Mouse (Mus musculus) frontal cortex, postnatal 25 days (tissue): ENCODE measurements around the gene Cdk4.
"Not testable (repeated sequence)": the region's sequence is repeated elsewhere in the genome, so short reads cannot be mapped to it uniquely, and the experiment has no call there.

Experiments used
- DNase-seq, 2 experiments: peaks; one replicate each; pipeline ENCODE4 v3.0.0; 2022; ENCODE audit warnings: low spot score in 2 of 2

Cdk4 gene

DNA sequence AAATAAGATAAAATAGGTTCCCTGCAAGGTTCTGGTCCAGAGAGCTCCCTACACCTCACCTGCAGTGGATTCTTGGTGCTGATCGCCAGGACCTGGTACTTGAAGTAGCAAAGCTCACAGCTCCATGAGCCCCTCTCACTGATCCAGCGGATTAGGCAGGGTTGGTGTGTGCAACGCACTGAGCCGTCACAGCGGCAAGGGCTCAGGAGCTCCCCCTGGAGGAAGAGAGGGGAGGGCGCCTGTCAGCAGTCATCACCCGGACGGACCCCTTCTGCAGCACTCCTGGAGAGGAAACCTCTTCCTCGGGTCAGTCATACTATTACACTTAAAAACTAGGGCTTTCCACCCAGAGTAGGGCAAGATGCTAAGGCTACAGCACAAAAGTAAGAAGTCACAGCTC is 5.2 kb upstream of the Cdk4 start:
- DNase-seq: peak in 1 of 2 experiments; percentile 74

DNA sequence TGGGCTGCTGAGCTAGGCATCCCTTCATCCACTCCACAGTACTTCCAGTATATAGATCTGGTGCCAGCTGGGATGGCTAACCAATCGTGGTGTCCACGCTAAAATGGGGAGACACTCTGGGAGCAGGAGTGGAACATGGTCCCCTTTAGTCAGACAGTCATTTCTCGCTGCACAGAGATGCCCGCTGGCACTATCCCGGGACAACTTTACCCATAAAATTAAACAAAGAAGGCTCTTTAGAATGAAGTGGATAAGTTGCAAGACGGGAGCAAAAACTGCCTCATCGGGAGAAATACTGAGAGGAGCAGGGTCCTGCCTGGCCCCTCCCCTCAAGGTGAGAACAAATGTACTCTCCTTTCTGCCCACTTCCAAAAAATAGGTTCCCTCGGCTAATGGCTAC is 4.6 kb upstream of the Cdk4 start:
- DNase-seq: no peak

DNA sequence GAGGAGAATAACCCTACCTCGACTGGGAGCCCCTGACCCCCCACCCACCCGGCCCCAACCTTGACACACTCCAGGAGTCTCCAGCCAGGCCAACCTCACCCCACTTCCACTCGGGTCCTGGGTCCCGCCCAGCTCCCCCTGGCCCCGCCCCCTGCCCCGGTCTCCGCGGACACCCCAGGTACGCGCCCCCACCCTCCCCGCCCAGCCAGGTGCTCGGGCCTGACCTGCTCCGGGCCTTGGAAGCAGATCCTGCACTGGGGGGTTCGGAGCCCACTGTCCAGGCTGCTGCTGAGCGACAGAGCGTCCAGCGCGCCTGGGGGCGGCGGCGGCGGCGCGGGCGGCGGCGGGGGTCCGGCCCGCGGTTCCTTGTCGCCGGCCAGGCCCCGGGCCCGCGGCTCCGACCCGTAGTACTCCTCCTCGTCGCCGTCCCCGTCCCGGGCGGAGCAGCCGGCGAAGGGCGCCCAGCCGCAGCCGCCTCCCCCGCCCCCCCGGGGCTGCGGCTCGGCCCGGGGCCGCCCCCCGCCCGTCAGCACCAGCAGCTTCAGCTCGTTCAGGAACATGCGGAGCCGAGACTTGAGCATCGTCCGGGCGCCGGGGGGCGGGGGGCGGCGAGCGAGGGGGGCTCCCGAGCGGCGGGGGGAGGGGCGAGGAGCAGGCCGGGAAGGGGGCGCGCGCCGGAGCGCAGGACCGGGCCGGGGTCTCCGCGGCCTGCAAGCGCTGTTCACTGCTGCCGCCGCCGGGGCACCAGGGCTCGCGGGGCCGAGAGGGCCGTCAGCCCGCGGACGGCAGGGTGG is 4.0 kb upstream of the Cdk4 start:
- no peak for DNase-seq

DNA sequence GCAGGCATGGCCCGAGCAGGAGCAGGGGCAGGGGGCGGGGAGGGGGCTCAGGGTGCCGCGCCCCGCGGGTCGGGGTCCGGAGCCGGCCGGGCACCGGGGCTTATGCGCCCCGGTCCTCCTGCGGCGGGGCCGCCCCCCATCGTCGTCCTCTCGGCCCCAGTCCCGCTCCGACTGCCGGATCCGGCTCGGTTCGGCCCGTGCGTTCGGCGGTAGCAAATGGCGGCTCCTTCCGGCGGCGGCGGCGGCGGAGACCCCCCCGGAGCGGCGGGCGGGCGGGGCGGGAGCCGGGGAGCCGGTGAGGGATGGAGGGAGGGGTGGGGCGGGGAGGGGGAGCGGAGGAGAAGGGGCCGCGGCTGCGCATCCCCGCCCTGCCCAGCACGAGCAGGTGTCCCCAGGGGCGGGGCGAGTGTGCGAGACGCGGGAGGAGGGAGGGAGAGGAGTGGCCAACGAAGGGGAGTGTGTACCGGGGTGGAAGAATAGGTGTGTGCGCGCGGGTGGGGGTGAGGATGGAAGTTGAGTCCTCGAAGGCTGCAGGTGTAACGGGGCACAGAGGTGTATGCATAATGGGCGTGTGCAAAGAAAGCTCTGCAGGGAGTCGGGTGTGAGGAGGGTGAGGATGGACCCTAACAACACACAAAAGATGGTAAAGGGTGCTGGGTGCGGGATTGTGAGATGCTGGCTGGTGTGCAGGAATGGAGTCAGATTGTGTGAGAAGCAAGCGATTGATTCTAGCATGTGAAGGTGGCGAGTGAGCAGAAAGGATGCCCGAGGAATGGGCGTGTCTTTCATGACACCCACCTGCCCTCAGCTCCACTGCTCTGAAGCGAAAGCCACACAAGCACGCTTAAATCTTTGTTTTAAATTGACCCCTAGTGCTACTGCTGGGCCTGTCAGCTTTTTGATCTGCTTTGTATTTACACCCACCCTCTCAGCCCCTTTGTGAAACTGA is 3.1 kb upstream of the Cdk4 start, which contains the start of gene March9:
TSS of gene March9 (minus strand) at position 217 of the 949 bp plus-strand sequence.
- DNase-seq: peak in 1 of 2 experiments; percentile 56

DNA sequence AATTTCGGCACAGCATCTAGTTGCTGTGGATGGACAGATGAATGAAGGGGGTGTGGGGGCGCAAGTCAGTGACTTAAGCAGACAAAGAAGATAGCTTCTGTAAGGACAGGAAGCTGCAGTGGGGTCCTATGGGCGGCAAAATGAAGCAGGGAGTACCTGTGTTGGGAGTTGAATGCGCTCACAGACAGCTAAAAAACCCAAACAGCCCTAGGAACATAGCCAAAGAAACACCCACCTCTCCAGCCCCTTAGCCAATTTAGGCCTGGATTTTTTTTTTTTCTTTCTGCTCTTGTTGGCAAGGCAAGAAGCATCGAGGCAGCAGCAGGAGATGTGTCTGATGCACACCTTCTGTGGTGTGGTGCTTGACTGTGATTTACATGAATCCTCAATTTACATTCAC is 2.2 kb upstream of the Cdk4 start:
- no peak for DNase-seq

DNA sequence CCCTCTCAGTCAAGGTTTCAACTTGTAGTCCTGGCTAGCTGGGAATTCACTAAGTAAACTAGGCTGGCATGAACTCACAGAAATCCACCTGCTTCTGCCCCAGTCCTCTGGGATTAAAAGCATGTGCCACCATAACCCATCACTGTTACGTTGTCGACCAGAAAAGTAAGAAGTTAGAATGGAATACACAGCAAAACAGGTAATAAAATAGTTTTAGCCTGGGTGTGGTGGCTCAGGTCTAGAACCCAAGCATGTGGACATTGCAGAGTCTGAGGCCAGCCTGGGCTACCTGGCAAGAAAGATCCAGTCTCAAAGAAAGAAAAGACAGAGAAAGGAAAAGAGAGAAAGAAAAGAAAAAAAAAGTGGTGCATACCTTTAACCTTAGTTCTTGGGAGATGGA is 1.8 kb upstream of the Cdk4 start:
- no peak for DNase-seq

DNA sequence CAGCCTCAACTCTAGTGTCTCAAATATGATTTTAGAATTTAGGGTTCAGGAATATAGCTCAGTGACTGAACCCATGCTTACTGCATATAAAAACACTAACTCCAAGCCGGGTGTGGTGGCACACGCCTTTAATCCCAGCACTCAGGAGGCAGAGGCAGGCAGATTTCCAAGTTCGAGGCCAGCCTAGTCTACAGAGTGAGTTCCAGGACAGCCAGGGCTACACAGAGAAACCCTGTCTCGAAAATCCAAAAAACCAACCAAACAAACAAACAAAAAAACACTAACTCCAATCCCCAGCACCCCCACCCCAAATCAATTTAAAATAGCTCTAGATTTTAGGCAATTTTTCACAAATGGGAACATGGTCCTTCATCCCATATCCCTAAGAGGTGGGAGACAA is 1.2 kb upstream of the Cdk4 start:
- not testable (repeated sequence) for DNase-seq

DNA sequence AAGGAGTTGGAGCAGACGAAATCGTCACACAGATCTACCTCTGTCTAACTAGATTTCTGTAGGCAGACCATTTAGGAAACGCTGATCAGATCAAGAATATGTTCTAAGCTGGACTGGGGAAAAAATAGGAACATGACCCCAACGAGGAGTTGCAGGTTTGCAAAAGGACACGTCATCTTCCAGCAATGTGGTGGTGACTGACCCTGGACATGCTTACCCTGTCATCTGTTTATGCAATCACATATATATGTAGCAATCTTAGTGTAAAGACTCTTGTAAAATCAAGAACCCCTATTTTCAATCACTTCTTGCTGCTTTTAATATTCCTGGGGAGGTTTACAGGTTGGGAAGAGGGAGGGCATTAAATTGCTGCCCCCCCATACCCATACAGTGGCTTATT is 831 bp upstream of the Cdk4 start:
- DNase-seq: no peak

DNA sequence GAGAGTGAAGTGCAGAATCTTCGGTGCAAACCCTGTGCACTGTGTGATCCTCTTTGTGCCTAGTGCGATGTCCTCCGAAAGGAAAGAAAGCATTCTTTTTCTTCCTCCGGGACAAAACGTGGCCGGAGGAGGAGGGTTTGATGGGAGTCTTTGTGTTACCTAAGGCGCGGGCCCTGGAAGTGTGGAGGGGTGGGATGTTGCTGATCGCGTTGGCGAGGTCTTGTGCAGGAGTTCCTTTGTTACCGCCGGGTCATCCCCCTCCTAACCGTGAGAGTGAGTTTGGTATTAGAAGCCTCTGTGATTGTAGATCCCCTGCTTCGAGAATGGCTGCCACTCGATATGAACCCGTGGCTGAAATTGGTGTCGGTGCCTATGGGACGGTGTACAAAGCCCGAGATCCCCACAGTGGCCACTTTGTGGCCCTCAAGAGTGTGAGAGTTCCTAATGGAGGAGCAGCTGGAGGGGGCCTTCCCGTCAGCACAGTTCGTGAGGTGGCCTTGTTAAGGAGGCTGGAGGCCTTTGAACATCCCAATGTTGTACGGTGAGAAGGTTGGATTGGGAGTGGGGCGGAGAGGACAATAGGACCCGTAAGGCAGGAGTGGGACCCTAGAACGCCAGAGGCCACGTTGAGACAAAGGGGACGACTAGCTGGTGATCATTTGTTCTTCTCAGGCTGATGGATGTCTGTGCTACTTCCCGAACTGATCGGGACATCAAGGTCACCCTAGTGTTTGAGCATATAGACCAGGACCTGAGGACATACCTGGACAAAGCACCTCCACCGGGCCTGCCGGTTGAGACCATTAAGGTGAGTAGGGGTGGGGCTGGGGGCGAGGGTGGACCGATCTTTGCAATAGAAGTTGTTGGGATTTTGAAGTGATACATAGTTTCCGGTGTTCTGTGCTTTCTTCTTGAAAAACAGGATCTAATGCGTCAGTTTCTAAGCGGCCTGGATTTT is 858 bp downstream of the Cdk4 start:
- no peak for DNase-seq

DNA sequence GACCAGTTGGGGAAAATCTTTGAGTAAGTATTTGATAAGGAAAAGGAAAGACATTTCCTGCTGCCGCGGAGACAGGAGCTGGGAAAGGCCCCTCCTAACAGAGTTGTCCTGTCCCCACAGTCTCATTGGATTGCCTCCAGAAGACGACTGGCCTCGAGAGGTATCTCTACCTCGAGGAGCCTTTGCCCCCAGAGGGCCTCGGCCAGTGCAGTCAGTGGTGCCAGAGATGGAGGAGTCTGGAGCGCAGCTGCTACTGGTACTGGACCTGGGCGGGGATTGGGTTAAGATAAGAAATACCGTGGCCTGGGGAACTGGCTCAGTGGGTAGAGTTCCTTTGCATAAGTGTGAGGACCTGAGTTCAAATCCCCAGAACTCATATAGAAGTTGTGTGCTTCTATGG is 2.6 kb downstream of the Cdk4 start:
- DNase-seq: no peak

DNA sequence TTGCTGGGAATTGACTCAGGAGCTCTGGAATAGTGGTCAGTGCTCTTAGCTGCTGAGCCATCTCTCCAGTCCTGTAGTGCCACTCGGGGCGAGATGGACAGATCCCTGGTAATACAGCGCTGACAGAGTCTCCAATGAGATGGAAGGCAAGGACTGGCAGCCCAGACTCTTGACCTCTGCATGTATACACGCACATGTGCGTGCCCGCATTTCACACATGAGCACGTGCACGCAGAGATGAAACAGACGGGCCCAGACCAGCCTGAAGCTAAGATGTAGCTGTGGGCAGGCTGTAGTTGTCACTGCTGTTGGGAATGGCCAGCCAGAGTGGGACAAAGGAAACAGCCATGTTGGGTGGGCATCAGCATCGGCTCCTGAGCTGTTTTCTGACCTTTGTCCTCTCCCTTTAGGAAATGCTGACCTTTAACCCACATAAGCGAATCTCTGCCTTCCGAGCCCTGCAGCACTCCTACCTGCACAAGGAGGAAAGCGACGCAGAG is 3.2 kb downstream of the Cdk4 start:
- no peak for DNase-seq

DNA sequence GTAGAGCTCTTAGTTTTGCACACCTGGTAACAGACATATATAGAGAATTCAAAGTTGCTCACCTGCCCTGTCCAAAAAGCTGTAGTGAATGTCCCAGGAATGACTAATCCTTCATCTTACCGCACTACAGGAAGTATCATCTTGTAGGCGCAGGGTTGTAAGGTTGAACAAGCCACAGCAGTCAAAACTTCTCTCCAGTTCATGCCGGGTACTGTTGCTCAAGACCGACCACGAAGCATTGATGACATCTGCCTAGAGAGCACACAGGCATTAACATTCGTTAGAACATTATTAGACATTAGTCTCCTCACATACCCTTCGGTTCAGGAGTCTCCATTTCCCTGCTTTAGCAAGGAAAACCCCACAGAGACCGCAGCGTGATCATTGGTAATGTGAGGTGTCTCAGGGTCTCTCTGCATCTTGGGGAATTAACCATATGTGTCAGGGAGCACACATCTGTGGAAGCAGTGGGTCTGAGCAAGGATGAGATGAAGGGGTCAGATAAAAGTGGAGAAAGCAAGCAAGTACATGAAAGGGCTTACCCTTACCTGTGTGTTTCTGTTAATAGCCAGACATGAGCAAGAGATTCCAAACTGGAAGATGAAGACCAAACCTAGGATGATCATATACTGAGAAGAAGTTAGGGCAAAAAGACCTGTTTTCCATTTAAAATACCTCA is 5.2 kb downstream of the Cdk4 start:
- no peak for DNase-seq

DNA sequence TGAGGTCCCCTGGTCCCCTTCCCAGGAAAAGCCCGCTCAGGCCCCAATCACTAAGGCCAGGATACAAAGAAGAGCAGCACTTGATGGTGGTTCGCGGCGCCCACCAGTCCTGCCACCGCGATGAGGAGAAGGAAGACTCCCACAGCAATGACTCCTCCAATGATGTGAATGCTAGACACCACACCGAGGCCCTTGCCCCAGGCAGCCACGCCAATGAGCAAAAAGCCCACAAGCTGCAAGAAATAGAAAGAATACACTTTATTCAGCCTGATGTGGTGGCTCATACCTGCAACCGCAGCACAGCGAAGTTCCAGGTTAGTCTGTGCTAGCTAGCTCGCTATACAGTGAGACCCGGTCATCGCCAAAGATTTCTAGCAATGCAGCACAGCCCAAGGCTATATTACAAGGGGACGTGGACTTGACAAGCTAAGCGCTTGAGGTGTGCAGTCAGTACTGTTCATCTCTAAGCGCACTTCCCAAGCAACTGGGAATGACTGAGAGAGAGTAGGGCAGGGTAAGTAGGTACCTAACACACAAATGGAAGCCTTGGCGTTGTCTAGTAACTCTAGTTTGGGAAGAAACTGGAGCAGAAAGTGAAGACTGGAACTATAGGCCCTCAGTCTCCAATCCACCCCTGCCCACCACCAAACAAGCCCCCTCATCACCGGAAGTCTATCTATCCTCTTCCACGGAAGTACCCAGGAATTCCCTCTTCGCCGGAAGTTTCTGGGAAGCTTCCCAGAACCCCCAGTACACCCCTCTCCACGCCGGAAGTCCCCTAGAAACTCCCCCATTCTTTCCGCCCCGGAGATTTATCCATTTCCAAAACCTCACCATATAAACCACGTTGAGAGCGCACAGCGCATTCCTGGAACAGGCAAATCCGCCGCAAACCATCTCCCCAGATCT is 6.2 kb downstream of the Cdk4 start:
- DNase-seq: no peak

DNA sequence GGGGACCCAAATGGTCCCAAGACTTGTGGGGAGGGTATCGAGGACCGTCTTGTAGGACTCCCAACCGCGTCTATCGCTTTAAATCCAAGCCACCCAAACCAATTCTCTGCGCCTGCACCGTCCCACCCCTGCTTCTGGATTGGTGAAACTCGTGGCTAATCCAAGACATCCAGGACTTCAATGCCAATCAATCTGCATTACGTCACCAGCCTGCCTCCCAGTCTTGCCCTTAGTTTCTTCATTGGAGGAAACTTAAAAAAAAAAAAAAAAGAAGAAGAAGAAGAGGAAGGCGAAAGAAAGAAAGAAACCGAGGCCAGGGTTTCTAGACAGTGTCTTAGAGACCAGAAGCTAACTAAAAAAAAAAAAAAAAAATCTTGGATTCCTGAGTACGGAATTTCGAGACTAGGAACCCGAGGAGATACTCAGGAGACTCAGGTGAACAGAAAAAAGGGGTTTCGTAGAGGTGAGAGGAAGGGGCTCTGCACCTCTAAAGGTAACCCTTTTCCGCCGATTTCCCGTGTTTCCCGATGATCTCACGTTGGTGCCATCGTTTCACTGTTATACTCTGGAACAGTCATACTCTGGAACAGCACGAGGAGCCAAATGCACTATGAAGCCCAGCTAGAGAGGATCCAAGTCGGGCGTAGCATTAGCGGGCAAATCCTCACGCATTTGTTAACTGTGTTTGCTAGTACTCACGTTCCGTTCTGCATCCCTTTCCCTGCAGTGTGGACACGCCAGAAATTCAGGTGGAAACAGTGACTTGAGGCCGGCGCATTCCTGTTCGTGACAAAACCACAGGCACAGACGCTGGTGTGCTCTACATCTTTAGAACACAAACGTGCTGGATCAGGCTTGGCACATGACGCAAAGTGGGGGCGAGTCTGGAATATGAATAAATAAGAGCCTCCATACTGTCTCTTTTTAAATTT is 7.1 kb downstream of the Cdk4 start, which contains the start of gene Tspan31:
TSS of gene Tspan31 (minus strand) at position 75 of the 932 bp plus-strand sequence.
- DNase-seq: peak in 1 of 2 experiments; percentile 85

DNA sequence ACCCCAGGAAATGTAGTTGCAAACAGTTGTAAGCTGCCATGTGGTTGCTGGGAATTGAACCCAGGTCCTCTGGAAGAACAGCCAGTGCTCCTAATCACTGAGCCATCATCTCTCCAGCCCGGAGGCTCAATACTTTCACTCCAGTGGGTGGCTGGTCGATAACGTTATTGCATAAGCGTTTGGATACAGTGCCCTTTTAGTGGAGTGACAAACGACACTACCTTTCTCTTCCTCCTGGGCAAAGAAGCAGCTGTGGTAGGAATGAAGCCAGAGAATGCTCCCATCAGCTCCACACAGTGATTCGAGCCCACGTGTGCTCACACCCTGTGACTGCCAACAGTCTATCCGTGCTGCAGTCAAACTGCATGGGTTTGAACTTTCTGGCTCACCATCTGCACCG is 7.9 kb downstream of the Cdk4 start:
- DNase-seq: no peak

DNA sequence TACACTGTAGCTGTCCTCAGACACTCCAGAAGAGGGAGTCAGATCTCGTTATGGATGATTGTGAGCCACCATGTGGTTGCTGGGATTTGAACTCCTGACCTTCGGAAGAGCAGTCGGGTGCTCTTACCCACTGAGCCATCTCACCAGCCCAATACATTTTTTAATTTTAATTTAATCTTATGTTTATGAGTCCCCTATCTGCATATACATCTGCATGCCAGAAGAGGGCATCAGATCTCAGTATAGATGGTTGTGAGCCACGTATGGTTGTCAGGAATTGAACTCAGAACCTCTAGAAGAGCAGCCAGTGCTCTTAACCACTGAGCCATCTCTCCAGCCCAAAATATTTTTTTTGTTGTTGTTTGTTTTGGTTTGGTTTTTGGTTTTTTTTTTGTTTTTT is 8.9 kb downstream of the Cdk4 start:
- not testable (repeated sequence) for DNase-seq

DNA sequence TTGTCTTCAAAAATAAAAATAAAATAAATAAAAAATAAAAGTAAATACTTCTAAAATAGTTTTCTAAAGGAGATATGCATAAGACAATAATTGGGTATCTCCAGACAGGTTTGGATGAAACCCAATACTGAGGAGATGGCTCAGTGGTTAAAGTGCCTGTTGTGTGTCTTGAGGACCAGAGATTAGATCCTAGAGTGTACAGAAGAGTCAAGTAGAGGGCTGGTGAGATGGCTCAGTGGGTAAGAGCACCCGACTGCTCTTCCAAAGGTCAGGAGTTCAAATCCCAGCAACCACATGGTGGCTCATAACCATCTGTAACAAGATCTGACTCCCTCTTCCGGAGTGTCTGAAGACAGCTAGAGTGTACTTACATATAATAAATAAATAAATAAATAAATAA is 9.6 kb downstream of the Cdk4 start:
- not testable (repeated sequence) for DNase-seq

DNA sequence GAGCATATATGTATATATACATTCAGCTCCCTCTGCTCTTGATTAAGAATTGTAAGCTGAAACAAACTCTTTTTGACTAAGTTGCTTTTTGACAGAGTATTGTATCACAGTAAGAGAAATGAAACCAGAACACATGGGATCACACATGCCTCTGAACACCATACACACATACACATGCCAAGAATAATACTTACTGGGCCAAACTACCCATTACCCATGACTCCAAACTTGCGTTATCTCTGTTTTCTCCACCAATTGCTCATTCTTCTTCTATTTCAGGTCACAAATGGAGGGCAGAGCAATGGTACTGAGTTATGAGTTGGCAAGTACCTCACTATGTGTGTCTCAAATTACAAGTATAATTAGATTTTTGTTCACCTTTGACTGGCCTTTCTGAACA is 10.6 kb downstream of the Cdk4 start:
- no peak for DNase-seq

DNA sequence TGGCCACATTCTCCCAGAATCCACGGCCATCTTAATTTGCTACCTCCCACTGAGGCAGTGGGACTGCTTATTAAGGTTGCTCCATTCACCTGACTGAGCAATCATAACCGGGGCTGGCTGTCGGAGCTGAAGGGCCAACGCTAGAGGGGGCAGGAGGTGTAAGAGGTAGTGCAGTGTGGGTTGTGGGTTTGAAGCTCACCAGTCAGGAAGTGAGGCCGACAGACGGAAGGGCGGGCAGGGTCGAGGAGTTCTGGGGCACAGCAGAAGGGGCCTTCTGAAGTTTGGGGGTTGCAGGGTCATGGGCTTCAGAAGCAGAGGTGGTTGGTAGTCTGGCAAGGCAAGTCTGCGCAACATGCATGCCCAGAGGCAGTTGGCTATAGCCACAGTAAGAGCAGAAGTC is 11.7 kb downstream of the Cdk4 start, which contains the start of gene Agap2:
TSS of gene Agap2 (plus strand) at position 205 of the 400 bp plus-strand sequence.
- DNase-seq: no peak
